Mouse (Mus musculus) cerebellum, postnatal 4 days (tissue): Measurements from ENCODE around the gene Panx2.

Source experiments
- DNase-seq, 2 experiments: peaks; one replicate each; pipeline ENCODE4 v3.0.0; 2022; ENCODE audit warnings: low spot score in 2 of 2, mixed read lengths in 1 of 2

Panx2 gene

DNA sequence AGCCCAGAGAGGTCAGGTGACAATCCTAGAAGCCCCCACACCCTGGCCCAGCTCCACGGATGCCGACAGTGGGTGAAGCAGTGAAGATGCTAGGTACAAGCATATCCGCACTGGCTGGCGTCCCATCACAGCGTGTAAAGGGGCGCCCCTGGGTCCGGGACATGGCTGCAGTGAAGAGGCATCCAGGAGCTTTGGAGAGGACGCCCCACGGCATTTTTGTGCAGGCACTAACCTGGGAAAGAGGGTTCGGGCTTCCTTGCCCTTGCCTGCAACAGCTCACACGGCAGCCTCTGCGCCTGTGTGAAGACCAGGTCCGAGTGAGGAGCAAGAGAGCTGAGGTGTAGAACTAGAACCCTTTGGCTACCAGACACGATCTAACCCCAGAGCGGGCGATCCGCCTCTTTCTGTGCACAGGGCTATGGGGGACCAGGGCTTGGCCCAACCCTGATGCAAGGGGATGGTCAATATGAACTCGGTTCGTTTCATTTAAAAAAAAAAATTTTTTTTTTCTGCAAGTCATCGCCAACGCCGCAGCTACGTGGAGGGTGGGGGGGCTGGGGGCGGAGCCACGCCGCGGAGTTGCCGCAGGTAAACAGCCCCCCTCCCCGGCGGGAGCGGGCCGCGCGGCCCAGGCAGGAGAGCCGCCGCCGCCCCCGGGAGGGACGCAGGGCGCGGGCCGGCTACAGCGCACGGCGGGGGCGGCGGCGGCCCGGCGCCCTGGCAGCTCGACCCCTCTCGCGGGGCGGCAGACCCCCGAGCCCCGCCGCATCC lies at the start of gene Panx2:
Panx2 (plus strand) TSS at position 574 of the 771 bp plus-strand sequence.
- no peak for DNase-seq

DNA sequence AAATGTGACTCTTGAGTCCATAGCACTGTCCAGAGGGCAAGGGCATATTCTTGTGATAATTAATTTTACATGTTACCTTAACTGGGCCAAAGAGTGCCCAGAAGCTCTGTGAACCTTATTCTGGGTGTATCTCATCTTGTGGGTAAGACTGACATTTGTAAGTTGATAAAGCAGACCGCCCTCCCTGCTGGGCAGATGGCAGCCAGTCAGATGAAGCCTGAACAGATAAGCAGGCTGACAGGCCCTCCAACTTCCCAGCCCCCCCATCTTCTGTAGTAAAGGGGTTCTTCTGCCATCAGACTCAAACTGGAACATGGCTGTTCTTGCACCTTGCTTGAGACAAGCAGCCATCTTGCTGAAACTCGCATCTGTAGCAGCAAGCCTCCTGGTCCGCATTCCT lies 42.8 kb upstream of the Panx2 start:
- DNase-seq: no peak

DNA sequence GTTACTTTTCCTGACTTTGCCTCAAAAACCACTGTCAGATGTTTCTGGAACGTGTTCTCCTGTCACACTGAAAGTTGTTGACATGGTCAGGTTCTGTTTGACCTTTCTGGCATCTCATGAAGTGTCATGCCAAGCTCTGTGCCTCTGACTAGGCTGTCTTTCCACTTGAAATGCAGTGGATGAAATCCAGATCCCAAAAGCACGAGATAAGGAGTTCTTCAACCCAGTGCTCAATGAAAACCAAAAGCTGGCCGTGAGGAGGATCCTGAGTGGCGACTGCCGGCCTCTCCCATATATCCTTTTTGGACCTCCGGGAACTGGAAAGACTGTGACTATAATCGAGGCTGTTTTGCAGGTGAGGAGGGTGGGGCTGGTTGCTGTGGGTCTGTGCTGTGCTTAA lies 39.4 kb upstream of the Panx2 start:
- DNase-seq: no peak

DNA sequence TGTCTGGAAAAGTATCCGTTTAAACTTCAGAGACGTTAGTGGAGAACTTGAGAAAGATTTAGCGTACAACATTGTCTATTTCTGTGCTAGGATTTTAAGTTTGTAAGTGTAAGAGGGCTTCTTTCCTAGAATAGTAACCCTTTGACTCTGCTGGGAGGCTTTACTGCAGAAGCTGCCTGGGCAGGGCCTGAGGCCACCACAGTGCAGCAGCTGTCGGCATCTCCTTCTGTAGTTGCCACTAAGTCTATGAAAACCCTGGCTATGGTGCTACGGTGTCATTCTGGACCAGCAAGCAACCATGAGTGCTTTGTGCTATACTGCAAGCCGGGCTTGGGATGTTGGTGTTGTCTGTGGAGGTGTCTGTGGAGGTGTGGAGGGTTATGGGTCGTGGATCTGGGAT lies 39.0 kb upstream of the Panx2 start:
- no peak for DNase-seq

DNA sequence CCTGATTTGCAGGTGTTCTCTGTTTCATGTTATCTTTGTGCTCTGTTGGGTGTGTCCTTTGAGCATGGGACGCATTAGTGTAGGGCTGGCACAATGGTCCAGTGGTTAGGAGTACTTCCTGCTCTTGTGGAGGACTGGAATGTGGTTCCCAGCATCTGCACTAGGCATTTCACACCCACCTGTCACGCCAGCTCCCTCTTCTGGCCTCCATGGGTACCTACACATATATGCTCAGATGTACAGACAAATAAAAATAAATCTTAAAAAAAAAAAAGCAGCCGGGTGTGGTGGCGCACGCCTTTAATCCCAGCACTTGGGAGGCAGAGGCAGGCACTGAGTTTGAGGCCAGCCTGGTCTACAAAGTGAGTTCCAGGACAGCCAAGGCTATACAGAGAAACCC lies 15.2 kb upstream of the Panx2 start:
- DNase-seq: no peak

DNA sequence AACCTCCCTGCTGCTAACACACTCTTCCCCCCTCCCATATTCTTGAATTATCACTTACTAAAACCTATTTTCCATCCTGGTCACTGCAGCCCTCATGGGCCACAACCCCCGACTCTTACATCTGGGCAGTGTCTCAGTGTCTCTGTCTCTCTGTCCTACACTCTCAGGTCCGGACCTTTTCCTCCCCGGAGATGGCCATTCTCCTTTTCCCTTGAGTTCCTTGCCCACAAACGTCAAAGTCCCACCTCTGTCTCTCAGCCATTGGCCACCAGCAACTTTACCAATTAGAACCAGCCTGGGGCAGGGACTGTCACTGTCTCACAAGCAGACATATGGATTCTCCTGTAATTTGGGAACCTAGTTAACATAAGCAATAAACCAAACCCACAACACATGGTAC lies 13.2 kb upstream of the Panx2 start:
- DNase-seq: no peak

DNA sequence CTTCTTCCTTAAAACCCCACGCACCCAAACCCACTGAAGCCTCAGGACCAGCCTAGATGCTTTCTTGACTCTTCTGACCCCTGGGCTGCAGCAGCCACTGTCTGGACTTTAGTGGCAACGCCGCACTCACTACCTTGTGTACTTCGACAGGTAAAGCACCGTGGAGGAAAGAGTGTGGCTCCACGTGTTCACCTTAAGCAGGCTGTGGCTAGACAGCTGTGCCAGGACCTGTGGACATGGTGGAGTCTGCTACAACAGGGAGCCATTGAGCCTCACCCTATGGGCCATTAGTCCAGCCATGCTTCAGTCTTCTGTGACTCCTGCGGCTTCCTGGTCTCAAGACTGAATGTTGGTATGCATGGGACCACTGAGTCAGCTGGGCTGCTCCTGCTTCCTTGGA lies 4.9 kb upstream of the Panx2 start:
- DNase-seq: peak in 1 of 2 experiments; percentile 11

DNA sequence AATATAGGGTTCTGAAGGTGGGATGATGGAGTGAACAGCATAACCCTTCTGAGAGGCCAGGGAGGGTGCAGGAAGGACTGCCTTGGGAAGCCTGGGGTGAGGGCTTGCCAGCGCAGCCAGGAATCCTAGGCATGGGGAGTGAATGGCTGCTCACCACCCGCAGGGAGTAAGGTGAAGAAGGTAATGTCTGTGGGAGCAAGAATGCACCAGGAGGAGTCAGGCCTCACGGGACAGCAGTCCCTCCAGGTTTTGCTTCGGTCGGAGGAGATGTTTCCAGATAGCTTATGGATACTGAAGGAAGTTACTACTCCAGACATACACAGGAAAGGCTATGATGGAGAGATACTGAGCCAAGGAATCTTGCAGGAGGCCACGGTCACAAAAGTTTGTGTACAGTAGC lies 798 bp upstream of the Panx2 start:
- no peak for DNase-seq

DNA sequence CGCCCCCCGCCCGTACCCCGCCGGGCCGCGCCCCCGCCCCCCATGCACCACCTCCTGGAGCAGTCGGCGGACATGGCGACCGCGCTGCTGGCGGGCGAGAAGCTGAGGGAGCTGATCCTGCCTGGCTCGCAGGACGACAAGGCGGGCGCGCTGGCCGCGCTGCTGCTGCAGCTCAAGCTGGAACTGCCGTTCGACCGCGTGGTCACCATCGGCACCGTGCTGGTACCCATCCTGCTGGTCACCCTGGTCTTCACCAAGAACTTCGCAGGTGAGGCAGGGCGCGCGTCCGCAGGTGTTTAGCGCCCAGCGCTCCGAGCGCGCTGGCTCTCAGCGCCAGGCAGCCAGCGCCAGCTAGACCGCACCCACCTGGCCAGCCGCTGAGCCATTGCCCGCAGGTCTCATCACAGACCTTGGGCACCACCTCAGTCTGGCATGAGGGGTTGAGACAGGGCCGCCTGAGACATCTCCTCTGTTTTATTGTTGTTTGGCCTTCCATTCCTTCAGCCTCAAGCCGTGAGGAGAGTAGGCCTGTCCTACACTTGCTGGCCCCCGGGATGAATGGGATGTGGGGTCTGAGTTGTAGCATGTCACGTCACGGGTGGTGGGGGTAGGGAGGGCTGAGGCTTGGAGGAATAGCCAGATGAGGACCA lies 623 bp downstream of the Panx2 start:
- no peak for DNase-seq

DNA sequence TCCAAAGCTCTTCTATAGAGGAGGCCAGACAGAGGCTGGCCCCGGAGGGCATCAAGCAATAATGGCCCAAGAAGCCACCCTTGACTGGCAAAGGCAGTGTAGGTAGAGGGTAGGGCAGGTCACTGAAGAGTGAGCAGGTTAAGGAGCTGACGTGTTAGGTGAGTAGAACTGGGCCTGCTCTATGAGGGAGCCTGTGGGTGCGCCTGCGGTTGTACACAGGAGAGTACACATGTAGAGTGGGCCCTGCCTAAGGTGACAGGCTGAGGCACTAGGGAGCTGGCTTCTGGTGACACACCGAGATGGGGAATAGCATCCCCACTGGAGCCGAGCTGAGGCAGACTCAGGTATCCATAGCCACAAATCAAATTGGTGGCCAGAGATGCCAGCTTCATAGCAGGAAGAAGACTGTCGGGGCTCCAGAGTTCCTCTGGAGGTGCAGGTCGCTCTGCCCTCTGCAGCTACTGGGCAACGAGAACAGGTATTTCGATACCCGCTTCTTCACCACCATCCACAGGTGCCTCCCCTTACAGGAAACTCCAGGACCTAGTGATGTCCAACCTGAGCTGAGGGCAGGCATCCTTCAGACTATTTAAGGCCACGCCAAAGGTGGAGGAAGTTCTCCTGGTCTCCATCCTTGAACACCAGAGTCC lies 1.4 kb downstream of the Panx2 start:
- peak in 1 of 2 experiments; percentile 10 for DNase-seq

DNA sequence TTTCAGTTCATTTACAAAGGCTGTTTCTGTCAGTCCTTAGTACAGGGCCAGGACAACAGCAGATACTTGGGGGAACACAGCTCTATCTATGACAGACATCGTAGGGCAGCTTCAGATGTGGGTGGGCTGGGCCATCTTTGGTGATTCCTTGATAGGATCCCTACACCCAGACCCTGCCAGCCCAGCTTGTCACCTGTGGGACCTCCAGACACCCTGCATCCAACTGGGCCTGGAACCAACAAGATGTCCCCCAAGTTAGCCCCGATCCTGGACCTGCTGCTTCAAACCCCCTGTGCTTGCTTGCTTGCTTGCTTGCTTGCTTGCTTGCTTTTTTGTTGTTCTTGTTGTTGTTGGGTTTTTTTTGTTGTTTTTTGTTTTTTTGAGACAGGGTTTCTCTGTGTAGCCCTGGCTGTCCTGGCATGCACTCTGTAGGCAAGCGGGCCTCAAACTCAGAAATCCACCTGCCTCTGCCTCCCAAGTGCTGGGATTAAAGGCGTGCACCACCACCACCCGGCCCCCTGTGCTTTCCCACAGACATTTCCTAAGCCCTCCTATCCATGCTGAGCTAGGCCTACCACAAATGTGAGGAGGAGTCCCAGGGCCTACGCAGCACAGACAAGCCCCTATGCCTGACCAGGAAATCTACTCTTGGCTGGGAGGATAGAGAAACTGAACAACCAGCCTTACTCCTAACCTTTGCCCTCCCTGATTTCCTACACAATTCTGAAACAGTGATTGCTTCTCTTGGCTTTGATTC lies 2.4 kb downstream of the Panx2 start:
- peak in 1 of 2 experiments; percentile 15 for DNase-seq

DNA sequence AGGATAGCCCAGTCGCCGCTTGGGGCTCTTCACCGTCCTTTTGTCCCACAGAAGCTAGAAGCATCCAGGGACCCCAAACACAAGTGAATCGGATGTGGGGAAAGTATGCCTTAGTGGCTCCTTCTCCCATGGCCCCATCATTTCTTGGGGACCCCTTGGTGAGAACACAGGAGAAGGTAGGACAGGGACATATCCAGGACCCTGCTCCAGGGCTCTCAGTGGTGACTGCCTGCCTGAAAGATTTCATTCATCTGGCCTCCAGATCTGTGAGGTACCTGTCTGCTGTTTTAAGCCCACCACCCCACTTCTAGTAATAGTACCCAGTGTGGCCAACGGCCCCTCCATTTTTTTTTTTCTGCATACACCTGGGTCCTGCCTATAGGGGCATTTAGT lies 3.0 kb downstream of the Panx2 start:
- DNase-seq: peak in 1 of 2 experiments; percentile 11

DNA sequence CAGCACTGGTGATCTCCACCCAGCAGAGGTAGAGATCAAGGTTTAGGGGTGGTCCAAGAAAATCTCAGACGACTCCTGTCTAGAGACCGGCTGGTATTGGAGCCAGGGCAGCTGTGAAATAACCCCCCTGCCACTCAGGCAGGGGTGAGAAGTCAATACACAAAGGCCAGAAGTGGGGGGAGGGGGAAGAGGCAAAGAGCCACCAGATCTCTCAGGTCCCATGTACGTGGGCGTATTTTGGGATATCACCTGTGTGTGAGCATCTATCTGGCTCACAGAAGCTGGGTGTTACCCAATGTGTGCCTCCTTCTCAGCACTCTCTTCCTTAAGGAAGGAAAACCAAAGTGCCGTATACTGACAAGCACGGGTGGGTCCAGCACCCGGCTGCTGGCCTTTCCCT lies 3.5 kb downstream of the Panx2 start:
- DNase-seq: peak in 1 of 2 experiments; percentile 12

DNA sequence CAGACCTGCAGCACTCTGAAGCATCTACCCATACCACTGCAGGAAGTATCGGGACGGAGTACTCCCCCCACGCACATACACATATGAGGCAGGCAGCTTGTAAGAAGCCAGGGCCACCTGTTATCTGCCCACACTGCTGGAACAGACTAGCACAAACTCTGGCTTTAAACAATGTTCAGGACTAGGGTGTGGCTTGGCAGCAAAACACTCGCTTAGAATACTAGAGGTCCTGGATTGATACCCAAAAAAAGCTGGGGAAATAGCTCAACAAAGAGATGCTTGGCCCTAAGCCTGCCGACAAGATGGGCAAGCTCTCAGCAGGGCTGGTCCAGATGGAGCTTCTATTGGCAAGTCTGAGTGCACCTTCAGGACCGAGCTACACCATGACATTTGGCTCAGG lies 4.0 kb downstream of the Panx2 start:
- peak in 1 of 2 experiments; percentile 17 for DNase-seq

DNA sequence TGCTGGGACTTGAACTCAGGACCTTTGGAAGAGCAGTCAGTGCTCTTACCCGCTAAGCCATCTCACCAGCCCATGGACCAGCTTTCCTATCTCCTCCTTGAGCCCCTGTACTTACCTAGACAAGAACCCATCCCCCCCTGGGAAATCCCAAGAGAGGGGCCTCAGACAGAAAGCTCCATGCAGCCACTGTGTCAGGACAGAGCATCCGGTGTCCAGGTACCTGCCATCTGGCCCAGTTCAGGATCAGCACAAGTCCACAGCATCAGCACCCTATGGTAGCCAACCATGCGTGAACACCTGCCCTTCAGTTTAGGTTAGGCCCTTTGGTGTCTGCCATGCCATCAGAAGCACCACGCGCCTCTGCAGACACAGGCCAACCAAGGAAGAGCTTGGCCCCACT lies 5.4 kb downstream of the Panx2 start:
- peak in 1 of 2 experiments; percentile 16 for DNase-seq

DNA sequence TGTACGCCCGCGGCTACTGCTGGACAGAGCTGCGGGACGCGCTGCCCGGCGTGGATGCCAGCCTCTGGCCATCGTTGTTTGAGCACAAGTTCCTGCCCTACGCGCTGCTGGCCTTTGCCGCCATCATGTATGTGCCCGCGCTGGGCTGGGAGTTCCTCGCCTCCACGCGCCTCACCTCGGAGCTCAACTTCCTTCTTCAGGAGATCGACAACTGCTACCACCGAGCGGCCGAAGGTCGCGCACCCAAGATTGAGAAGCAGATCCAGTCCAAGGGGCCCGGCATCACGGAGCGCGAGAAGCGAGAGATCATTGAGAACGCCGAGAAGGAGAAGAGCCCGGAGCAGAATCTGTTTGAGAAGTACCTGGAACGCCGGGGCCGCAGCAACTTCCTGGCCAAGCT lies 8.1 kb downstream of the Panx2 start:
- no peak for DNase-seq

DNA sequence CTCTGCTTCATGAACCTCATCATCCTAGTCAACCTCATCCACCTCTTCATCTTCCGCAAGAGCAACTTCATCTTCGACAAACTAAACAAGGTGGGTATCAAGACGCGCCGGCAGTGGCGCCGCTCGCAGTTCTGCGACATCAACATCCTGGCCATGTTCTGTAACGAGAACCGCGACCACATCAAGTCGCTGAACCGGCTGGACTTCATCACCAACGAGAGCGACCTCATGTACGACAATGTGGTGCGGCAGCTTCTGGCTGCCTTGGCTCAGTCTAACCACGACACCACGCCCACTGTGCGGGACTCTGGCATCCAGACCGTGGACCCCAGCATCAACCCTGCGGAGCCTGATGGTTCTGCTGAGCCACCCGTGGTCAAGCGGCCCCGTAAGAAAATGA lies 8.7 kb downstream of the Panx2 start:
- no peak for DNase-seq

DNA sequence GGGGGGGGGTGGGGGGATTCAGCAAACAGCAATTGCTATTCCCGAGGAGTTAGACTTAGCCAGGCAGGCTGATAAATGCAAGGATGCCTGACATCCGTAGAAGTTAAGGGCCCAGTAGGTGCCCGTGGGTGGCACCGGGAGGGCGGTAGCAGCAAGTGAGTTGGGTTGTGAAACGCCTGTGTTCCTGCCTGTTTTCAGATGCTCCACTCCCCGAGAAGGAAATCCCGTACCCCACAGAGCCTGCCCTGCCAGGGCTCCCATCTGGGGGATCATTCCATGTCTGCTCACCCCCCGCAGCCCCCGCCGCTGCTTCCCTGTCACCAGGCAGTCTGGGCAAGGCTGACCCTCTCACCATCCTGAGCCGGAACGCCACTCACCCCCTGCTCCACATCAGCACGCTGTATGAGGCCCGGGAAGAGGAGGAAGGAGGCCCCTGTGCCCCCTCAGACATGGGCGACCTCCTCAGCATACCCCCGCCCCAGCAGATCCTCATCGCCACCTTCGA lies 9.9 kb downstream of the Panx2 start:
- DNase-seq: no peak

DNA sequence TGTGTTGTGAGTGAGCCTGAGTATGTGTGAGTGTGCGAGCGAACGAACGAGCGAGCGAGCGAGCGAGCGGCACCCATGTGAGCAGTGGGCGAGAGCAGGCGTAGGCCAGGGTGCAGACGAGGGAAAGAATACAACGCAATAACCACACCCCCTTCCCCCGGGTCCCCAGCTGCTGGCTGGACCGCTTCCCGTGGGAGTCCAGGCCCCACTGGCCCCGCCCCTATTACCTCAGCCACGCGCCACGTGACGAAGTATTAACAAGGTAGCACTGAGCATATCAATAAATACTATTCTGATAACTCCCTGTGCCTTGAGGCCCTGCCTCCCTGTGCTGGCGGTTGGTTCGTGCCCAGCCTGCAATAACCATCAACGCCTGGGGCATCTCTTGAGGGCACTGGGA lies 11.1 kb downstream of the Panx2 start:
- DNase-seq: no peak

DNA sequence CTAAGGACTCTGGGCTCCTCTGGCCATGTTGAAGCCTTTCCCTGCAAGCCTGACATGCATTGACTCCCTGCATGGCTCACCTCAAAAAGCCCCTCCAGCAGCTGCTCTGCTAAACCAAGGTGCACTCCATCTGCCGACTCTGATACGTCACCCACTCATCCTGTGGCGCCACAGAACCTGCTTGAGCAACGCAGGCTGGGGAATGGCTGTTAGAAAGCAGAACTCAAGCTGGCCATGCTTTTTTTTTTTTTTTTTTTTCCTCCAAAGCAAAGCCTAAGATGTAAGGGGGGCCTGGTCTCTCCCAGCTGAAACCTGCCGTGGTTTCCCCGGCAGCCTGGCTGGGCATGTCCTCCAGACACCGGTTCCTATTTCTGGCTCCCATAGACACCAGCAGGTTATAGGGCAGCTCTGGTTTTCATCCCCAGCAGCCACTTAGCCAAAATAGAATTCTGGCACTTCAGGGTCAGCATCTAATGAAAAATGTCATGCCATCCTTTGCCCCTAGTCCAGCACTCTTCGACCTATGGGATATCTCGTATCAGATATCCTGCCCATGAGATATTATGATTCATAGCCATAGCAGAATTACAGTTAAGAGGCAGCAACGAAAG lies 14.6 kb downstream of the Panx2 start:
- no peak for DNase-seq

DNA sequence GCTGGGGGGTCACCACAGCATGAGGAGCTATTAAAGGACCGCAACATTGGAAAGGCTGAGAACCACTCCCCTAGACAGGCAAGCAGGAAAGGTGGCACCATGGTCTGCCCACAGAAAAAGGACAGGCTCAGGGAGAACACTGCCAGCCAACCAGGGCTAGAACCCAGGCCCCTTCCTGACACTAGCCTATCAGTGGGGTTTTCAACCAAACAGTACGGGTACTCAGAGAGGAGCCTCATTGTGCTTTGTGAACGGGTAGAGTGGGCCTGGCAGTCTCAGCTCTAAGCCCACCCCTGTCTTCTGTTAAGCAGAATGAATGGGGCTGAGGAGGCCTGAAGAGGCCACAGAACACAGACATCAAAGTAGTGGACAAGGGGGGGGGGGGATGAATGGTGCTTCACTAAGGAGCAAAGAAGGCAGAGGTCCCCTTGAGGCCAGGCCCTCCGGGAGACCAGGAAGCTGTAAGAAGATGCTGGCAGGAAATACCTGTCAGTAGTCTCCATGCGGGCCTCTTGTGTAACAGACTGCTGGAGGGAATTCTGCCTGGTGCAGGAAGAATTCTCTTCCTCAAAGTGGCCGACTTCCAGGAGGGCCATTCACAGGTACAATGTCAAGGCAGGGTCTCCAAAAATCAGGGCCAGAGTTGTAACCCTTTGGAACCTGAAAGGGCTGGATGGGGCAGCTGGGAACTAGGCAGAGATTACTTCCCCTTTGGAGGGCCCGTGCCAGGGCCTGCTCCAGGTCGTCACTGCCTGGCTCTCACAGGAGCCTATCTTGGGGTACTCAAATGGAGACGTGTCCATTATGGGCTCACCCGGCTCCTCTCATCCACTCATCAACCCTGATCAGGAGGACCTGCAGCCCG lies 15.3 kb downstream of the Panx2 start, which contains the start of gene Trabd:
Trabd (plus strand) TSS at position 512 of the 865 bp plus-strand sequence.
- no peak for DNase-seq
